Mouse (Mus musculus): ENCODE data around the gene Pygo1. TPM values are rescaled to one million over a fixed set of nuclear protein-coding genes. Genes with fewer than 3 reads are reported as not detected.
A peak's percentile ranks its signal among the peaks of the same experiment; 100 is the strongest.

The Pygo1 gene
- polyA plus RNA-seq, 2 experiments, result 8.4 to 11.0 TPM

DNA sequence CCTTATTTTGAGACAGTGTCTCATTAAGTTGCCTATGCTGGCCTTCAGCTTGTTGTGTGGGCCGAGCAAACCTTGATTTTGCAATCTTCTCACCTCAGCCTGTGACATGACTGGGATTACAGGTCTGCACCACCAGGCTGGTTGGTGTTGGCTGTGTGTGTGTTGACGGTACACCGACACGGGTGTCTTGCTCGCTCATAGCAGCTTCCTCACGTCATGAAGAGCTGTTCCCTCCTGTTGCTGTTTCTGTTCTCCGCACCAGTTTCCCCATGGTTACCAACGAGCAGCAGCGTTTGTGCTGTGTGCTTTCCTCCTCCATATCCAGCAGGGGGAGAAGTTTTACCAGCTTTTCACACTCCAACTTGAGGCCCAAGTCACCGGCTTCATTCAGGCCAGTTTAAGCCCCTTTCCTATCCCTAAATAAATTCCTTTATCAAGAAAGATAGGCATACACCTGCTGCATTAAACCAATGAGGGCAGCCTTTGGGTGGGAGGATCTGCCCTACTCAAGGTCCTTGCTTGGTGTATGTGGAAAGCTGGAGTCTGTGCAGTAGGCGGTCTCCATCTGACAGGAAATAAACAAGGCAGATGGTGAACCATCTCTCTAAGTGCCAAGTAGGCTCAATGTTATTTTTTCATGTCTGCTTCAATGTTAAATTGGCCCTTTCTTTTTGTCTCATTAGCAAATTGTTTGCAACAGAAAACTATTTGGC lies 43.1 kb downstream of the Pygo1 start:
- no peaks in the 10 kb centered on the region for H3K36me3 ChIP-seq (ENCODE audit: control insufficient read depth, insufficient read depth, low read length)
- no peak overlapping the region for H3K9ac ChIP-seq (ENCODE audit: low read depth, low read length, severe bottlenecking)
- peak; percentile 65; the same call in 1 of the 2 replicates for ATAC-seq (ENCODE audit: low FRiP score, low read depth)
- no peak overlapping the region for H3K27ac ChIP-seq (replicated peaks; ENCODE audit: low read depth, low read length)
- no peaks in the 10 kb centered on the region for H3K4me1 ChIP-seq (ENCODE audit: control insufficient read depth, insufficient read depth, low read length)
- no peak for TF ChIP-seq POLR2A (IDR thresholded peaks at IDR 0.05; ENCODE audit: borderline replicate concordance, extremely low read depth, insufficient read depth, insufficient read length)
- WGBS, result 32% methylated on average over 11 of the region's 11 CpGs
- no peaks in the 10 kb centered on the region for H3K9me3 ChIP-seq (ENCODE audit: control insufficient read depth, low read length)
- peak; percentile 39 for DNase-seq (ENCODE audit: low spot score)
- H3K27me3 ChIP-seq (ENCODE audit: control insufficient read depth, insufficient read depth, low read length), result no peaks in the 10 kb centered on the region
- H3K4me3 ChIP-seq (replicated peaks; ENCODE audit: low read length), result no peak overlapping the region
- H3K4me2 ChIP-seq (replicated peaks; ENCODE audit: low read depth, low read length, severe bottlenecking), result no peak overlapping the region

DNA sequence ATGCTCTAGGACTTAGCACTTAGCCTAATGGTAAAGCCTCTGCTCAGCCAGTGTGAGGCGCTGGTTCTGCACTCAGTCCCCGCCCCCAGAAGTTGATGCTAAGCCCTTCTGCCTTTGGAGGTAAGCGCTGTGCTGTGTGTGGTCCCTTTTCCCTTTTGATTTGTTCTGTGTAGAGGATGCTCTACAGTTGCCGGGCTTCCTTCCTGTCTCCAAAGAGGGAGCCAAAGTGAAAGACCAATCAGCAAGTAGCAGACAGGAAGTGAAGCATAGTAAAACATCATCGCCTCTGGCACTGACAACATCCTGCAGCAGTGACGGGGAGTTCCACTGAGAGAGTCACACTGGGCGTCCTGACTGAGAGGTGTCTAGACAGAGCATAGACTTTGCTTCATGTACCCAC lies 44.4 kb downstream of the Pygo1 start:
- Histone ChIP-seq H3K27me3 (ENCODE audit: control insufficient read depth, insufficient read depth, low read length) (no peaks in the 10 kb centered on the region), H3K4me1 (ENCODE audit: control insufficient read depth, insufficient read depth, low read length) (no peaks in the 10 kb centered on the region), H3K27ac (replicated peaks; ENCODE audit: low read depth, low read length) (no peak overlapping the region), H3K4me2 (replicated peaks; ENCODE audit: low read depth, low read length, severe bottlenecking) (no peak overlapping the region), H3K9ac (ENCODE audit: low read depth, low read length, severe bottlenecking) (no peak overlapping the region), H3K36me3 (ENCODE audit: control insufficient read depth, insufficient read depth, low read length) (no peaks in the 10 kb centered on the region), H3K4me3 (replicated peaks; ENCODE audit: low read length) (no peak overlapping the region), H3K9me3 (ENCODE audit: control insufficient read depth, low read length) (no peaks in the 10 kb centered on the region)
- no peak for TF ChIP-seq POLR2A (IDR thresholded peaks at IDR 0.05; ENCODE audit: borderline replicate concordance, extremely low read depth, insufficient read depth, insufficient read length)
- ATAC-seq (ENCODE audit: low FRiP score, low read depth) (no peak), DNase-seq (ENCODE audit: low spot score) (no peak)
- 68% methylated on average over 7 of the region's 7 CpGs for WGBS

DNA sequence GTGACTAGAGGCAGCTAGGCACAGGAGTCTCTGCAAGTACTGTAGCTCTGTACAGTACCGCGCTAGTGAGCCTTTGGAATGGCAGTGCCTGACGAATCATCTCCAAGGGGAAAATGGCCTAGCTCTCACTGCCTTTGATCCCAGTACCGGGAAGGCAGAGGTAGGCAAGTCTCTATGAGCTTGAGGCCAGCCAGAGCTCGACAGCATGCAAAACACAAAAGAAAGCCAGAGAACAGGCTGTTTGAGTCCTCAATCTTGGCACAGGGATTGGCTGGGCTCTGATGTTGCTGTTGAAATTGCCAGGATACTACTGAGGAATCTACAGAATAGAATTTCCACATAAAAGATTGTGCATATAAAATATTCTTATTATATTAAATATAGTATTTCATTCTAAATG lies 47.0 kb downstream of the Pygo1 start:
- Histone ChIP-seq H3K4me3 (replicated peaks; ENCODE audit: low read length) (no peak overlapping the region), H3K36me3 (ENCODE audit: control insufficient read depth, insufficient read depth, low read length) (no peaks in the 10 kb centered on the region), H3K9me3 (ENCODE audit: control insufficient read depth, low read length) (no peaks in the 10 kb centered on the region), H3K27ac (replicated peaks; ENCODE audit: low read depth, low read length) (no peak overlapping the region), H3K4me1 (ENCODE audit: control insufficient read depth, insufficient read depth, low read length) (no peaks in the 10 kb centered on the region), H3K27me3 (ENCODE audit: control insufficient read depth, insufficient read depth, low read length) (no peaks in the 10 kb centered on the region), H3K9ac (ENCODE audit: low read depth, low read length, severe bottlenecking) (no peak overlapping the region), H3K4me2 (replicated peaks; ENCODE audit: low read depth, low read length, severe bottlenecking) (no peak overlapping the region)
- ATAC-seq (ENCODE audit: low FRiP score, low read depth), result no peak
- 81% methylated on average over 5 of the region's 5 CpGs for WGBS
- DNase-seq (ENCODE audit: low spot score), result no peak
- TF ChIP-seq POLR2A (IDR thresholded peaks at IDR 0.05; ENCODE audit: borderline replicate concordance, extremely low read depth, insufficient read depth, insufficient read length), result no peak

DNA sequence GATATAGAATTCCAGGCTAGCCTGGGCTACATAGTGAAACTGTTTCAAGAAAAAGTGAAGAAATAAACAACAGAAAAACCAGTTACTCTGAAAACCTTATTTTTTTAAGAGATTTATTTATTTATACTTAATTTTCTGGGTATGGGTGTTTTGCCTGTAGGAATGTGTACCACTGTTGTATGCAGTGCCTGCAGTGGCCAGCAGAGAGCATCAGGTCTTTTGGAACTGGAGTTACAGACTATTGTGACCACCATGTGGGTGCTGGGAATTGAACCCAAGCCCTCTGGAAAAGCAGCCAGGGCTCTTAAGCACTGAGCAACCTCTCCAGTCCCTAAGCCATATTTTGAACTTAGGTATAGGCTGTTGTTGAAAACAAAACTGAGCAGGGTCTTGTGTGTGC lies 47.5 kb downstream of the Pygo1 start:
- H3K27ac ChIP-seq (replicated peaks; ENCODE audit: low read depth, low read length), result no peak overlapping the region
- ATAC-seq (ENCODE audit: low FRiP score, low read depth) (no peak), DNase-seq (ENCODE audit: low spot score) (no peak)
- H3K9me3 ChIP-seq (ENCODE audit: control insufficient read depth, low read length), result no peaks in the 10 kb centered on the region
- no peak overlapping the region for H3K4me3 ChIP-seq (replicated peaks; ENCODE audit: low read length)
- H3K9ac ChIP-seq (ENCODE audit: low read depth, low read length, severe bottlenecking), result no peak overlapping the region
- no peaks in the 10 kb centered on the region for H3K4me1 ChIP-seq (ENCODE audit: control insufficient read depth, insufficient read depth, low read length)
- no peak for TF ChIP-seq POLR2A (IDR thresholded peaks at IDR 0.05; ENCODE audit: borderline replicate concordance, extremely low read depth, insufficient read depth, insufficient read length)
- no peaks in the 10 kb centered on the region for H3K36me3 ChIP-seq (ENCODE audit: control insufficient read depth, insufficient read depth, low read length)
- no peaks in the 10 kb centered on the region for H3K27me3 ChIP-seq (ENCODE audit: control insufficient read depth, insufficient read depth, low read length)
- H3K4me2 ChIP-seq (replicated peaks; ENCODE audit: low read depth, low read length, severe bottlenecking), result no peak overlapping the region

DNA sequence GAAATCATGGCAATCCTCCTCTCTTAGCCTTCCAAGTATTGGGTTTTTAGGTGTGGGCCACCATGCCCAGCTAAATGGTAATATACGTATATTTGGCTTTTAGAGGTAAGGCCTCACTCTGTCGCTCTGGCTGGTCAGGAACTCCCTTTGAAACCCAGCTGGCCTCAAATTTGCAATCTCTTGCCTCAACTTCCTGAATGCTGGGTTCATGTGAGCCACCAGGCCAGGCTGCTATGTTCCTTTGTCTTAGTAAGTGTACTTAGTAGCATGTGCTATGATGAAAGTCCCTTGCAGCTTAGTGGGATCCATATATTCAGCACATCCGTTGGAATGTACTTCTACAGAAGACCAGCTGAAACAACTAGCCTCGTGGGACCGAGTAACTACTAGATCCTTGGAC lies 49.3 kb downstream of the Pygo1 start:
- Histone ChIP-seq H3K27ac (replicated peaks; ENCODE audit: low read depth, low read length) (no peak overlapping the region), H3K4me2 (replicated peaks; ENCODE audit: low read depth, low read length, severe bottlenecking) (no peak overlapping the region), H3K36me3 (ENCODE audit: control insufficient read depth, insufficient read depth, low read length) (no peaks in the 10 kb centered on the region), H3K9ac (ENCODE audit: low read depth, low read length, severe bottlenecking) (no peak overlapping the region), H3K27me3 (ENCODE audit: control insufficient read depth, insufficient read depth, low read length) (no peaks in the 10 kb centered on the region), H3K4me3 (replicated peaks; ENCODE audit: low read length) (no peak overlapping the region), H3K9me3 (ENCODE audit: control insufficient read depth, low read length) (no peaks in the 10 kb centered on the region), H3K4me1 (ENCODE audit: control insufficient read depth, insufficient read depth, low read length) (no peaks in the 10 kb centered on the region)
- no peak for ATAC-seq (ENCODE audit: low FRiP score, low read depth)
- 86% methylated on average over 5 of the region's 5 CpGs for WGBS
- no peak for DNase-seq (ENCODE audit: low spot score)
- TF ChIP-seq POLR2A (IDR thresholded peaks at IDR 0.05; ENCODE audit: borderline replicate concordance, extremely low read depth, insufficient read depth, insufficient read length), result no peak
